Mouse (Mus musculus) midbrain, embryonic 16.5 days (tissue): ENCODE measurements at regions not wholly inside any gene's neighbourhood (a gene's known extent, or its start where the extent isn't known, plus 50 kb on each side); places are given as distances from the start of the nearest gene placed in this dataset.

ENCODE experiments used
- ATAC-seq: fragments of 200-750 bp; cut with Nextera tagmentation; 2 replicates; pipeline ENCODE4 v1.8.0; 2017; ENCODE audit warnings: moderate TSS enrichment
- H3K27ac ChIP-seq: fragments of 300-500 bp; sonication (generic); 2 replicates; pipeline ENCODE4 v1.5.1; 2014; ENCODE audit warnings: mild to moderate bottlenecking, low read length, mixed read lengths
- H3K27me3 ChIP-seq: fragments of 300-500 bp; sonication (generic); 2 replicates; pipeline ENCODE4 v1.6.1; 2014; ENCODE audit warnings: low read depth, low read length, mixed read lengths; ENCODE audit not compliant: control insufficient read depth, insufficient read depth
- H3K36me3 ChIP-seq: fragments of 300-500 bp; sonication (generic); 2 replicates; pipeline ENCODE4 v1.6.1; 2014; ENCODE audit warnings: mild to moderate bottlenecking, low read length, moderate library complexity, mixed read lengths; ENCODE audit not compliant: control insufficient read depth, insufficient read depth
- H3K4me1 ChIP-seq: fragments of 300-500 bp; sonication (generic); 2 replicates; pipeline ENCODE4 v1.6.1; 2014; ENCODE audit warnings: mild to moderate bottlenecking, low read length, mixed read lengths; ENCODE audit not compliant: control insufficient read depth, insufficient read depth
- H3K4me2 ChIP-seq: fragments of 300-500 bp; sonication (generic); 2 replicates; pipeline ENCODE4 v1.6.1; 2014; ENCODE audit warnings: mild to moderate bottlenecking, low read length, mixed read lengths
- H3K4me3 ChIP-seq: fragments of 300-500 bp; sonication (generic); 2 replicates; pipeline ENCODE4 v1.5.1; 2014; ENCODE audit warnings: low read depth, mild to moderate bottlenecking, low read length, moderate library complexity, mixed read lengths
- H3K9ac ChIP-seq: fragments of 300-500 bp; sonication (generic); 2 replicates; pipeline ENCODE4 v1.6.1; 2014; ENCODE audit warnings: low read depth, low read length, mixed read lengths
- H3K9me3 ChIP-seq: fragments of 300-500 bp; sonication (generic); replicated peaks from 2 replicates; pipeline ENCODE4 v1.6.1; 2014; ENCODE audit warnings: mild to moderate bottlenecking, low read length, mixed read lengths; ENCODE audit not compliant: control insufficient read depth, poor library complexity, severe bottlenecking
- whole genome bisulfite sequencing: fragments of 180-500 bp; shearing (Covaris S2); extraction: QIAGEN DNeasy Blood & Tissue Kit; methylation state at CpG from one replicate; pipeline ENCODE4 v1.1.7; 2014; 5-methylcytosine and 5-hydroxymethylcytosine counted together

GRCm38 (mm10) chr17:83917781-83918180, 70.0 kb upstream of the Haao start:
- Histone ChIP-seq H3K4me2 (no peak overlapping the region), H3K4me3 (no peak overlapping the region), H3K27ac (no peak overlapping the region), H3K9me3 (no peaks in the 10 kb centered on the region), H3K27me3 (no peaks in the 10 kb centered on the region), H3K36me3 (no peaks in the 10 kb centered on the region), H3K4me1 (no peaks in the 10 kb centered on the region), H3K9ac (no peak overlapping the region)
- ATAC-seq = no peak
- WGBS = 86% methylated on average over 4 of the region's 4 CpGs

DNA sequence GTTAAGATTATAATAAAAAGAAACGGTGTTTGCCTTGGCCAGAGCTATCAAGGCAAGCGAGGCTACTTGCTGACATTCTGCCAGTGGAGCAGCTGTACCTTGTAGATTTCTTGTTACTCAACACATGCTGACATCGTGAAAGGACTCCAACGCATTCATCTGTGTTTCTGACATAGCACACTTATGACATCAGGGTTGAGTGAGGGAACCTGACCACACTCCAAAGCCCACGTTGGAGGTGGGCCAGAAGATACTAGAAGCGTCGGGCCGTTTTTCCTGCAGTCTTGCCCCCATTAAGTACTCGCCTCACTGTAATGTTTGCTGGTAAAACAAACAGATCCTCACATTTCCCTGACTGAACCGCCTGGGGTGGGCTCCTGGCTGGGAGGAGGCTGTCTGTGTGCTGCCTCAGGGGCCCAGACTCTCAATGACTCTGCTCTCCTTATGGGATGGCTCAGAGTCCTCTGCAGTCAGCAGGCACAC, 69.0 kb upstream of the Haao start:
- no peak for ATAC-seq
- H3K4me2 ChIP-seq = no peak overlapping the region
- no peaks in the 10 kb centered on the region for H3K27me3 ChIP-seq
- no peak overlapping the region for H3K27ac ChIP-seq
- H3K9ac ChIP-seq = no peak overlapping the region
- H3K4me1 ChIP-seq = no peaks in the 10 kb centered on the region
- H3K9me3 ChIP-seq = no peaks in the 10 kb centered on the region
- no peak overlapping the region for H3K4me3 ChIP-seq
- 74% methylated on average over 10 of the region's 10 CpGs for WGBS
- no peaks in the 10 kb centered on the region for H3K36me3 ChIP-seq

- Histone ChIP-seq H3K4me2 (no peak overlapping the region), H3K9me3 (no peaks in the 10 kb centered on the region), H3K4me1 (no peaks in the 10 kb centered on the region), H3K9ac (no peak overlapping the region), H3K27ac (no peak overlapping the region), H3K27me3 (no peaks in the 10 kb centered on the region), H3K36me3 (no peaks in the 10 kb centered on the region), H3K4me3 (no peak overlapping the region)
- ATAC-seq = no peak
Observed at GRCm38 (mm10) chr17:83915034-83915433, 67.3 kb upstream of the Haao start.

GRCm38 (mm10) chr17:83914603-83915002, 66.8 kb upstream of the Haao start:
- Histone ChIP-seq H3K36me3 (no peaks in the 10 kb centered on the region), H3K4me1 (no peaks in the 10 kb centered on the region), H3K27me3 (no peaks in the 10 kb centered on the region), H3K9ac (no peak overlapping the region), H3K9me3 (no peaks in the 10 kb centered on the region), H3K4me2 (no peak overlapping the region), H3K27ac (no peak overlapping the region), H3K4me3 (no peak overlapping the region)
- WGBS = 90% methylated on average over 1 of the region's 1 CpGs
- ATAC-seq = no peak

DNA sequence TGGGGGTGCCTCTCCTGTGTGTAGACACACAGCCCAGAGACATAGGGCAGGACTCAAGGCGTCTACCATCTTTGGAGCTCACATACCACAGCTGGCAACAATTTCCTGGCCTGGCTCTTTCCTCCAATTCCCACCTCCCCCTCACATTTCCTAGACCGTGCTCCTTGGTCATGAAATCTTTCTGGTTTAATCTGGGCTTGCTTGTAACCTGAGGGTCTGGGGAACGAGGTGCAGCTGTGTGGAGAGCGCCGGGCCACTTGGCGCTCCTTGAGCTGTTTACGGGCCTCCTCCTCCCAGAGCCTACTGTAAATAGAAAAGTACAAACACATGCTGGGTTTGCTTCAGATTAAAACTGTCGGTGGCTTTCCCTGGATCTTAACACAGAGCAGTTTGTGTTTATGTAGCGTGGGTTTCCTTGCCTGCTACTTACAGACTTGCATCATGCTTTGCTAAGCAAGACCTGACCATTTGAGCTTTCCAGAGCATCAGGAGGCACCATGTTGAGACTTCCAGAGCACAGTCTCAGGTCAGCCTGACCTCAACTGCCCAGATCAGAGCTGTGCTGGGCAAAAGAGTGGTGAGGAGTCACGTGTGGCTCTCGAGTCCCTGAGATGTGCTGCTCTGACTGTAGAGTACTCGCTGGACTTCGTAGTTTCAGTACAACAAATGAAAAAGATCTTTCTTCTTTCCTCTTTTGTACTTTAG, 66.1 kb upstream of the Haao start:
- Histone ChIP-seq H3K4me2 (no peak overlapping the region), H3K36me3 (no peaks in the 10 kb centered on the region), H3K9me3 (no peaks in the 10 kb centered on the region), H3K4me1 (no peaks in the 10 kb centered on the region), H3K27ac (no peak overlapping the region), H3K4me3 (no peak overlapping the region), H3K9ac (no peak overlapping the region), H3K27me3 (no peaks in the 10 kb centered on the region)
- ATAC-seq = no peak
- 75% methylated on average over 13 of the region's 13 CpGs for WGBS

- Histone ChIP-seq H3K27me3 (no peaks in the 10 kb centered on the region), H3K9ac (no peak overlapping the region), H3K4me3 (no peak overlapping the region), H3K4me1 (no peaks in the 10 kb centered on the region), H3K9me3 (no peaks in the 10 kb centered on the region), H3K27ac (no peak overlapping the region), H3K4me2 (no peak overlapping the region), H3K36me3 (no peaks in the 10 kb centered on the region)
- no peak for ATAC-seq
- 92% methylated on average over 6 of the region's 6 CpGs for WGBS
Observed at GRCm38 (mm10) chr17:83912421-83912820, 64.7 kb upstream of the Haao start.

- WGBS = 89% methylated on average over 6 of the region's 6 CpGs
Observed at GRCm38 (mm10) chr17:83908811-83909210, 61.0 kb upstream of the Haao start.

GRCm38 (mm10) chr17:83907538-83907937, 59.8 kb upstream of the Haao start:
- no peak overlapping the region for H3K4me3 ChIP-seq
- no peaks in the 10 kb centered on the region for H3K36me3 ChIP-seq
- no peaks in the 10 kb centered on the region for H3K4me1 ChIP-seq
- WGBS = 96% methylated on average over 3 of the region's 3 CpGs
- no peak overlapping the region for H3K4me2 ChIP-seq
- no peak overlapping the region for H3K27ac ChIP-seq
- H3K9me3 ChIP-seq = no peaks in the 10 kb centered on the region
- H3K27me3 ChIP-seq = no peaks in the 10 kb centered on the region
- no peak overlapping the region for H3K9ac ChIP-seq
- ATAC-seq = no peak

More at GRCm38 (mm10) chr17:83908811-83909210, 61.0 kb upstream of the Haao start:
- Histone ChIP-seq H3K27ac (no peak overlapping the region), H3K4me3 (no peak overlapping the region), H3K27me3 (no peaks in the 10 kb centered on the region), H3K36me3 (no peaks in the 10 kb centered on the region), H3K9me3 (no peaks in the 10 kb centered on the region), H3K4me1 (no peaks in the 10 kb centered on the region), H3K4me2 (no peak overlapping the region), H3K9ac (no peak overlapping the region)
- ATAC-seq = no peak

DNA sequence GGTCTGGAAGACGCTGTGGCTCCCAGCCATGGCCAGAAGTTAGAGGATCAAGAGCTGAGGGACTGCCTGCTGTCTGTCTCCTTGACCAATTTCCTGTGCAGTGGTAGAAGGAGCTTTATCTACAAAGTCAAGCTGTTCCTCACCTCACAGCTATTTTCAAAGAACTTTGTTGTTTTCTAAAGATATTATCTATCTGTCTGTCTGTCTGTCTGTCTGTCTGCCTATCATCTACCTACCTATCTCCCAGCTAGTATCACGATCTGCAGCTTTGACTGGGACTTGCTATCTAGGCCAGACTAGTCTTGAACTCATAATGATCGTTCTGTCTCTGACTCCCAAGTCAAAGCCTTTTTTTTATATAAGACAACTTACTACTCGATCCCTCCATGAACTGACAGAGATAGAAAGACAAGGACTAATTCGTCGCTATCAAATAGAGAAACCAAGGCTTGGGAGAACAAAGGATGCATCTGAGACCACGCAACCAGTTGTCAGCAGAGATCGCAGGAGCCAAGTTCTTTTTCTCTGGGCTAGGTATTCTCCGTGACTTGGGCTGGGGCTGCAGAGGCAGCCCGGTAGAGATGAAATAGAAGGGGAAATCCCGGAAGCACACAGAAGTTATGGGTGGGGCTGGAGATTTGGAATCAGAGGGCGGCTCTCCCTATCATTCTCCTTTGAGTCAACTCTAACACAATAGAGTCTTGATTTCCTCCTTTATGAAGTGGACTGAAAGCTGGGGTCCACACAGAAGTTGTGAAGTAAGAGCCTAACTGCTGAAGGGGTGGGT, 59.2 kb upstream of the Haao start:
- no peak overlapping the region for H3K4me3 ChIP-seq
- H3K27ac ChIP-seq = no peak overlapping the region
- no peaks in the 10 kb centered on the region for H3K36me3 ChIP-seq
- H3K9ac ChIP-seq = no peak overlapping the region
- no peak for ATAC-seq
- H3K27me3 ChIP-seq = no peaks in the 10 kb centered on the region
- WGBS = 92% methylated on average over 12 of the region's 12 CpGs
- H3K4me1 ChIP-seq = no peaks in the 10 kb centered on the region
- H3K9me3 ChIP-seq = no peaks in the 10 kb centered on the region
- H3K4me2 ChIP-seq = no peak overlapping the region
